8 mouse cellular contexts compared by ENCODE assay signal in the genomic region with DNA sequence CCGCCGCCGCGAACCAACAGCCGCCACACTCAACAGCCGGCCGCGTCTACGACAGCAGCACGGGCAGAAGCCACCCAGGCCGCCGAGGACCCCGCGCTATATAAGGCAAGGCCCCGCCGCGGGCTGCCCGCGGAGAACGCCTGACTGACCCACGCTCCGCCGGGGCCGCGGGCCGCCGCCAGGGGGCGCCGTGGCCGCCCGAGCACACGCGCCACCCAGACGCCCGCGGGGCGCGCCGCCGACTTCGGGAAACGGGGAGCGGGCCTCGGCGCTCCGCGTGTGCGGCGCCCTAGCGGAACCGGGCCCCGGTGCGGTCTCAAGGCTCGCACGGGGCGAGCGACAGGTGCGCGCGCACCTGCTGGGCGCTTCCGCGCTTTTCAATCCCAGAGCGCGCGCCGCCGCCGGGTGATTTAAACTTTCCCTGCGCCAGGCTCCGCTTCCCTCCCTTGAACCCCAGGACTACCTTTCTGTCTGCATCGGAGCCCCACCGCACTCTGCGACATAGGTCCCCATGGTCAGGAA. TPM values are rescaled to one million over a fixed set of nuclear protein-coding genes. Genes with fewer than 3 reads are reported as not detected.
DNase-seq lines count a peak whose midpoint lies in the region; ATAC-seq lines count a peak whose summit lies in the region.

A gene (minus strand): TSS at position 153 of the 522 bp plus-strand sequence.

- H3K9me3 ChIP-seq in hindbrain, embryonic 15.5 days: no peaks in the 10 kb centered on the region

- H3K27me3 ChIP-seq in hindbrain, embryonic 15.5 days: no peaks in the 10 kb centered on the region

- H3K27ac ChIP-seq in hindbrain, embryonic 15.5 days (replicated peaks): peak within 1 kb of the TSS; percentile 87

- H3K36me3 ChIP-seq in hindbrain, embryonic 15.5 days: peaks cover 3% of the 10 kb centered on the region; the same call in 1 of the 2 replicates

- peak within 1 kb of the TSS; percentile 88 for H3K4me2 ChIP-seq in hindbrain, embryonic 15.5 days

- under 1% methylated on average over 71 of the region's 74 CpGs for WGBS in hindbrain, embryonic 15.5 days

- H3K4me1 ChIP-seq in hindbrain, embryonic 15.5 days (replicated peaks): peaks cover 24% of the 10 kb centered on the region

- peak; percentile 99 for ATAC-seq in hindbrain, embryonic 15.5 days (ENCODE audit: low FRiP score, low read depth)

- peak within 1 kb of the TSS; percentile 70 for H3K9ac ChIP-seq in hindbrain, embryonic 15.5 days

- DNase-seq in WW6 (ENCODE audit: low read depth, low spot score): peak; percentile 56
- DNase-seq in cerebellum, postnatal 36 days: peak; percentile 89 to 93
- peak; percentile 89 to 91 for DNase-seq in frontal cortex, postnatal 36 days (ENCODE audit: low spot score in 2 of 2)
- DNase-seq in left cerebral cortex, adult 11 months (ENCODE audit: low spot score): peak; percentile 88
- peak; percentile 95 for DNase-seq in lung, postnatal 36 days
- peak; percentile 90 for DNase-seq in retina, embryonic 14.5 days (ENCODE audit: low spot score)
- peak; percentile 92 to 95 for DNase-seq in thymus, postnatal 36 days

- peak within 1 kb of the TSS; percentile 97 for H3K4me3 ChIP-seq in hindbrain, embryonic 15.5 days

RNA-seq across cellular contexts. Expression of the gene that starts here (rescaled TPM):
- polyA plus RNA-seq in hindbrain, embryonic 15.5 days (2015; fragmentation: Nextera tagmentation; extraction: Ambion mirVana): 18.5 and 19.1 TPM in 2 replicates

Comparison
In these comparisons a context has a peak if more than half of its experiments do, and no peak if none do; other contexts are left out.
1. Peak in every context shown above with its lines: DNase-seq, ATAC-seq, H3K4me3 ChIP-seq and H3K27ac ChIP-seq.